Mouse (Mus musculus) cerebellum, adult 2 months (tissue): ENCODE data around the gene Arl9.
"Not testable (repeated sequence)": the region's sequence is repeated elsewhere in the genome, so short reads cannot be mapped to it uniquely, and the experiment has no call there.

Source experiments
- CTCF ChIP-seq: fragments of 200-500 bp; IDR thresholded peaks from 2 replicates; pipeline ENCODE4 v1.5.1; 2011; ENCODE audit warnings: low read depth, mild to moderate bottlenecking, control low read depth, low read length, moderate library complexity, borderline replicate concordance; ENCODE audit not compliant: insufficient read depth
- POLR2A ChIP-seq: fragments of 200-500 bp; IDR thresholded peaks from 2 replicates; pipeline ENCODE4 v1.6.1; 2011; ENCODE audit warnings: low read length, control low read depth, borderline replicate concordance; ENCODE audit not compliant: insufficient read depth

- TF ChIP-seq POLR2A, CTCF: not testable (repeated sequence)
Measured at GRCm38 (mm10) chr5:76971115-76971514, 32.7 kb upstream of the Arl9 start.
